Mouse (Mus musculus) G1E-ER4 (cell line): ENCODE results near the gene Chrm1. TPM values are rescaled to one million over a fixed set of nuclear protein-coding genes. Genes with fewer than 3 reads are reported as not detected.

Experiments
- GATA1 ChIP-seq: IDR thresholded peaks from one replicate; pipeline ENCODE4 v1.8.0; 2012; ENCODE audit warnings: low read length, inconsistent platforms
- polyA plus RNA-seq: library from polyadenylated mRNA; stranded (reverse); fragments of >175 nt; gene quantifications from 2 replicates; pipeline ENCODE4 v1.2.3, GENCODE M21; 2012

The Chrm1 gene
- polyA plus RNA-seq = 0.02 and 0.12 TPM in 2 replicates

- no peak for TF ChIP-seq GATA1
Observed at GRCm38 (mm10) chr19:8663360-8663839, at the start of gene Chrm1. Gene Chrm1 (plus strand): TSS chr19:8663789.

GRCm38 (mm10) chr19:8614343-8614742 lies 49.2 kb upstream of the Chrm1 start:
- TF ChIP-seq GATA1 = no peak

GRCm38 (mm10) chr19:8616314-8616713 lies 47.3 kb upstream of the Chrm1 start:
- TF ChIP-seq GATA1 = no peak

- no peak for TF ChIP-seq GATA1
Observed at GRCm38 (mm10) chr19:8617904-8618303, 45.7 kb upstream of the Chrm1 start, which contains the start of gene Slc22a6. Gene Slc22a6 (plus strand): TSS chr19:8618039.

GRCm38 (mm10) chr19:8621098-8621497 lies 42.5 kb upstream of the Chrm1 start:
- TF ChIP-seq GATA1 = no peak

- no peak for TF ChIP-seq GATA1
Observed at GRCm38 (mm10) chr19:8630249-8630648, 33.3 kb upstream of the Chrm1 start.

GRCm38 (mm10) chr19:8630826-8631225 lies 32.8 kb upstream of the Chrm1 start:
- TF ChIP-seq GATA1 = no peak

- TF ChIP-seq GATA1 = no peak
Observed at GRCm38 (mm10) chr19:8632029-8632428, 31.6 kb upstream of the Chrm1 start.

- no peak for TF ChIP-seq GATA1
Observed at GRCm38 (mm10) chr19:8642086-8642485, 21.5 kb upstream of the Chrm1 start.

- no peak for TF ChIP-seq GATA1
Observed at GRCm38 (mm10) chr19:8646393-8646792, 17.2 kb upstream of the Chrm1 start.

GRCm38 (mm10) chr19:8655833-8656232 lies 7.8 kb upstream of the Chrm1 start:
- no peak for TF ChIP-seq GATA1

GRCm38 (mm10) chr19:8656341-8656740 lies 7.2 kb upstream of the Chrm1 start:
- no peak for TF ChIP-seq GATA1

GRCm38 (mm10) chr19:8661821-8662307 lies 1.7 kb upstream of the Chrm1 start:
- TF ChIP-seq GATA1 = no peak

- TF ChIP-seq GATA1 = no peak
Observed at GRCm38 (mm10) chr19:8662337-8662736, 1.3 kb upstream of the Chrm1 start.

- no peak for TF ChIP-seq GATA1
Observed at GRCm38 (mm10) chr19:8663911-8664421, 377 bp downstream of the Chrm1 start.

GRCm38 (mm10) chr19:8664859-8665258 lies 1.3 kb downstream of the Chrm1 start:
- no peak for TF ChIP-seq GATA1

GRCm38 (mm10) chr19:8665746-8666145 lies 2.2 kb downstream of the Chrm1 start:
- no peak for TF ChIP-seq GATA1
